Mouse (Mus musculus): ENCODE results near the gene Prm1.

Gene Prm1

GRCm38 (mm10) chr16:10781862-10782371 lies 23.7 kb downstream of the Prm1 start:
- no peak for DNase-seq

- DNase-seq = no peak
Observed at GRCm38 (mm10) chr16:10780631-10781120, 25.0 kb downstream of the Prm1 start.

- DNase-seq = no peak
Observed at GRCm38 (mm10) chr16:10777579-10778160, 28.0 kb downstream of the Prm1 start.

DNA sequence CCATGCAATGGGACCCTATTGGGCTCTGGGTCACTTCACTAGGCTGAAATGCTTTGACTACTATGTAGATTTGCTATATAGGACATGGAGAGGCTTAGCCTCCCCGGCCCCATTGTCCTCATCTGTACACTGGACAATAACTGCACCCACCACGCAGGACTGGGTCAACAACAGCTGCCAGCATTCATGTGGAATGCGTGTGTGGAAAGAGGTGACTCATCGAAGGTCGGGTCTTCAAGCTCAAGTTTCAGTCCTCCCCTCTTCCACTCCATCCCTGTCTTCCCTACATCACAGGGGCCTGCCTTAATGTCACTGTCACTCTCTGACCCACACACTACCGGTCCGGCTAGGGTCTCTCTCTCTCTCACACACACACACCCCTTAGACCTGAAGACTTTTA lies 29.3 kb downstream of the Prm1 start:
- no peak for DNase-seq

- DNase-seq = no peak
Observed at GRCm38 (mm10) chr16:10774726-10775125, 30.9 kb downstream of the Prm1 start.

GRCm38 (mm10) chr16:10773543-10773942 lies 32.1 kb downstream of the Prm1 start:
- DNase-seq = no peak

DNA sequence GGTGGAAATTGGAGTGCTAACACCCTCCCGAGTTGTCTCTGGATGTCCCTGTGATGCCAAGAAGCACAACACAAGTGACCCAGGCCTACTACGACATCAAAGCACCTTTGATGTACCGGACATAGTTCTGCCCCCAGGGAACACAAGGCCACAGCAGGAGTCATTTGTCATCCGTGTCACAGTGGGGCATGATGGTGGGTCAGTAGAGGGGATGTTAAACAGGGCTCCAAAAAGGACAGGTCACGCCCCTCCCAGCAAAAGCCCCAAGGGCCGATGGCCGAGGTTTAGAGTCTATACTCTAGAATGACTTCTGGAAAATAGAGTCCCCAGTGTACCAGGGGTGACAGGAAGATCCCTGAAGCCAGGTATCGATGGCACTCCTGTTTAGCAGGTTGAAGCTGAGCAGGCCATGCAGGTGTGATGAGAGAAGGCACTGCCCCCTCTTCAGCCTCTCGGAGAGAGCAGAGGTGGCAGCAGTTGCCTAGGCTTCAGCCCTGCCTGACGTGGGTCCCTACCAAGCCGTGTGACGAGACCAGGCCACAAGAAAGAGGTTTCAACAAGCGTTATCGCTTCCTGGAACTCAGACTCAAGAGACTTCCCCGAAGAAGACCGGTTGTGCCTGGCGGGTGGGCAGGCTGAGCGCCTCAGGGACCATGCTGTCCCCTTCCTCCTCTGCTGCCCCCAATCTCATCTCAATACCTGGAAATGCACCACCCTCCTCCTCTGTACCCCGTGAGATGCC lies 33.7 kb downstream of the Prm1 start:
- no peak for DNase-seq

- no peak for DNase-seq
Observed at GRCm38 (mm10) chr16:10770531-10771325, 34.9 kb downstream of the Prm1 start.

- no peak for DNase-seq
Observed at GRCm38 (mm10) chr16:10769661-10770060, 36.0 kb downstream of the Prm1 start.

DNA sequence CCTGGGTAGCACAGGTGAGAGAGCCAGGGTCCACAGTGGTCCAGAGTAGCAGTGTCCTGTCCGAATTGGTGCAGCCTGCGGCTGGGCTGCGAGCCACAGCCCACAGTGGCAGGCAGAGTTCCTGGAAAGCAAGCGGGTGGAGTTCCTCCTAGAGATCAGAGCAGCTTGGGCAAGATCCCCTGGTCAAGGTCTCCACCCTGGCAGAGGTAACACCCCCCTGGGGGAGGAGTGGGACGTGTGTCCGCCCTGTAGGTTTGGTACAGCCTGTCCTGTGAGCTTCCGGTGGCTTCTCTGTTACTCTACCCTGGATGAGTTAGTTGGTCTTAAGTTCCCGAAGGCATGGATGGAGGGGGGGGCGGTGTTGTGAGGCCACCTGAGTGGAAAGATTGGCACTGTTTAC lies 36.8 kb downstream of the Prm1 start:
- DNase-seq = no peak

- DNase-seq = peak; percentile 82
Observed at GRCm38 (mm10) chr16:10767158-10767557, 38.5 kb downstream of the Prm1 start.

DNA sequence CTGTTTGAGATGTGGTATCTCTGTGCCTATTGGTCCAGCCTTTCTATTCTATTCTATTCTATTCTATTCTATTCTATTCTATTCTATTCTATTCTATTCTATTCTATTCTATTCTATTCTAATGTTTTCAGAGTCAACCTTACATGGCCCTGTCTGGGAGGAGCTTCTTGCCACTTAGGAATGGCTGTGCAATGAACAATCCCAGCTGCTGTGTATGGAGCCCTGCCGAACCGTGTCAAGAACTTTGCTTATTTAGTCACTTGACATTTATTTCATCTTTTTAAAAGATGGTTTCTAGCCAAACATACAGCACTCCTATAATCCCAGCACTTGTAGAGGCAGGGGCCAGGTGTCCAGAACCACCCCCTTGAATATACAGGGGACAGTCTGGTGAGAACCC lies 41.3 kb downstream of the Prm1 start:
- no peak for DNase-seq

GRCm38 (mm10) chr16:10763540-10764264 lies 41.9 kb downstream of the Prm1 start:
- no peak for DNase-seq

DNA sequence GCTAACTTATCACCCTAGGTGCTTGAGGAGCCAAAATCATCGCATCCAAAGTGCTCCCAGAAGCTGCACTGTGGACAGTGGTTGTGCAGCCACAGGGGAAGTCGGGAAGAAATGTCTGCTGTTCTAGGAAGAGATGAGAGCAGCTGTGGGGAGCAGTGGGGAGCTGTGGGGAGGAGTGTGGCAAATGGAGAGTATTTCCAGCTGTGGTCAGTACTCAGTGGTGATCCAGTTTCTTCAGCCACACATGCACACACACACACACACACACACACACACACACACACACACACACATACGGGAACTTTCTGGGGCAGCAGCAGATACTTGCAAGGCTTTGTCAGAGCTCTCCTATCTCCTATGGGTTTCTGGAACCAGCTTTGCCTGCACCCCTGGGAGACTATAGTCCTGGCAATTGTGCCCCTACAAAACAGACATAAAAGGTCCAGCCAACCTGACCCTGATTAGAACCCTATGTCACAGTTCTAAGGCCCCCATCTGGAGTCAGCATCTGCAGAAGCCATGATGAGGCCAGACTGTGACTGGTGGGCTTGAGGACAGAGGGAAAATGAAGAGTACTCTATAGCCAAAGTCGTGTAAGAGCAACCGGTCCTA lies 43.0 kb downstream of the Prm1 start:
- DNase-seq = no peak

GRCm38 (mm10) chr16:10761182-10761581 lies 44.5 kb downstream of the Prm1 start:
- DNase-seq = no peak

DNA sequence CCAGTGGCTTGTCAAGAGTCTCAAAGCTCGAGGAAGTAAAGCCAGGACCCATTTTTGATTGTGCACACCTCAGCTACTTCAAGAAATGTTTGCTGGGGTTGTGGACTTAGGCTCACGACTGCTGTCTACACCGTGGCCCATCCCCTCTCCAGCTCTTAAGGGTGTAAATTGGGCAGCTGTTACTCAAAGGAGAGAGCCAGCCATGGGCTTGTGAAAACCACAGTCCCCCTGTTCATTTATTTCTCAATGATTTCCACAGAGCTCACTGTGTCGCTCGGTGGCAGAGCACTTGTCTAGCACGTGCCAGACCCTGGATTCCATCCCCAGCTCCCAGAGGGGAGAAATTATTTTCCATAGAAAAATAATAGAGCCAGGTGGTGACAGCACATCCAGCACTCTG lies 49.5 kb downstream of the Prm1 start:
- DNase-seq = no peak

DNA sequence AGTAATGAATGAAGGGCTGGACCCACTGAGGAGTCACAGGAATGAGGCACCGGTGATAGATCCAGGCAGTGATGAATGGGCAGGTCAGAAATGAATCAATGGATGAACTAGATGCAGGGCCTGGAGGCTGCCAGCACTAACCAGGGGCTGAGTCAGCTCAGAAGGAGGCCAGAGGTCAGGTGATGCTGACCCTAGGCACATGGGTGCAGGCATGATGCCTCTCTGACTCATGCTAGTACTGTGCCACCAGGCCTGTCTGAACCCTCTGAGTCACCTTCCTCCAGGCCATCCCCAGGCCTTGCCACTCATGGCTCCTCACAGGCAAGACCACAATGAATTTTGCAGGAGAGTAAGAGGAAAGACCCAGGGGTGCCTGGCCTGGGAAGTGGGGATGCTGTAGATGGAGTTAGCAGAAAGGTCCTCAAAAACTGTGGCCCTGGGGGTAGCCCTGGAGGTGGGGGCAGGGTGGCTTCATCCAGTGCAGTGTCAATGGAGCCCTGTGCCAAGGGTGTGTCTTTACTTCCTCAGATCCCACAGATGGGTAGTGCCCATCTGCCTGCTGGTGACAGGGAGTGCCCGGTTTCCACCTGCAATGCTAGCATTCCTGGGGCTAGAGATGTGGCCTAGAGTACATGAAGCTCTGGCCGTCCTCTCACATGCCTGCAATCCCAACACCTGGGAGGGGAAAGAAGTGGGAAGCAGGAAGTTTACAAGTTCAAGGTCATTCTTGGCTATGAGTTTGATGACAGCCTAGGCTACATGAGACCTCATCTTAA lies 50.9 kb downstream of the Prm1 start:
- no peak for DNase-seq

DNA sequence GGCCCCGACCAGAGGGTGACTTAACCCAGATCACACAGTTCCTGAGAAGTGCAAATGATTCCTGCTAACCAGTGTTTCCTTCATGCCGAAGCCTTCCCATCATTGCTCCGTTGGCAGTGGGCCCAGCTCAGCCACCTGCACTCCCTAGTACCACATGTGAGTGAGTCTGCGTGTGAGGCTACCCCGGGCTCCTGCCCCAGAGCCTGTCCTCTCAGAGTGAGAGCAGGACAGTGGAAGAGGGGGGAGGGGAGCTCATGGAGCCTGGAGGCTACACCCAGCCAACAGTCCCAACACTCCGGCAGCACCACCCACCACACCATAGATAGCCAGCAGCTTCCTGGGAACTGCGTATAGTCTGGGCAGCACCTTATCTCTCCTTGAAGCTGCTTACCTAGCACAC lies 55.8 kb downstream of the Prm1 start:
- no peak for DNase-seq

DNA sequence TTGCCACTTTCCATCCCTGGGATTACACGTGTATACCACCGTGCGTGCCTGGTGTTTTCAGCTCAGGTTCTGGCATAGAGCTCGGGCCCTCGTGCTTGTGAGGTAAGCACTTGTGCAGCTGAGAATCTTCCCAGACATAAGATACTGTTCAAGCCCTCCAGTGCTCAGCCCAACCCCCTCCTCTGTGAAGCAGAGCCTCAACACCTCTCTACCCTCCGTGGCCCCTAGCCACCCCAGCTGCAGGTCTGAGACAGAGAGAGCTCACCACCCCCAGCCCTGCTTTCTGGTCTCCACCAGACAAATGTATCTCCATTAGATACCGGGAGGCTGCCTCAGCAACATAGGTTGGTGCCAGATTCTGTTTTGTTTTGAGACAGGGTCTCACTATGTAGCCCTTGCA lies 56.4 kb downstream of the Prm1 start:
- DNase-seq = no peak
